Mouse (Mus musculus) small intestine, adult 10 weeks (tissue): ENCODE measurements around the gene Kcnip2. TPM values are rescaled to one million over a fixed set of nuclear protein-coding genes. Genes with fewer than 3 reads are reported as not detected.

Source experiments
- polyA plus RNA-seq: library from polyadenylated mRNA; stranded (reverse); fragments of 350-450 nt; fragmentation: Illumina TruSeq; extraction: RNeasy Lipid Tissue Mini Kit (QIAGEN cat#74804); gene quantifications from one replicate; pipeline ENCODE4 v1.2.3, GENCODE M21; 2014; ENCODE audit warnings: low replicate concordance

Gene Kcnip2
- polyA plus RNA-seq: 3.9 TPM

GRCm38 (mm10) chr19:45815831-45816405, at the start of gene Kcnip2:
TSS of gene Kcnip2 (minus strand) at chr19:45816061.

GRCm38 (mm10) chr19:45783181-45783932, 32.5 kb downstream of the Kcnip2 start, which contains the start of gene Mgea5:
TSS of gene Mgea5 (minus strand) at chr19:45783837.

GRCm38 (mm10) chr19:45749243-45750043, 66.4 kb downstream of the Kcnip2 start, which contains the start of gene Npm3:
TSS of gene Npm3 (minus strand) at chr19:45749591.

GRCm38 (mm10) chr19:45742218-45742983, 73.5 kb downstream of the Kcnip2 start, which contains the start of gene Fgf8:
TSS of gene Fgf8 (minus strand) at chr19:45742915.

Other genes starting within 250 kb of the Kcnip2 start
- gene Fbxw4, start 155.7 kb downstream of the Kcnip2 start, polyA plus RNA-seq: not detected
- gene Fgf8, start 73.1 kb downstream of the Kcnip2 start, polyA plus RNA-seq: not detected
- 9.8 TPM for gene Npm3, start 66.5 kb downstream of the Kcnip2 start, polyA plus RNA-seq
- gene Mgea5, start 32.2 kb downstream of the Kcnip2 start, polyA plus RNA-seq: 146 TPM
- 20.9 TPM for gene Armh3, start 182.4 kb upstream of the Kcnip2 start, polyA plus RNA-seq
- gene Hps6, start 187.4 kb upstream of the Kcnip2 start, polyA plus RNA-seq: not detected
- gene Pprc1, start 228.8 kb upstream of the Kcnip2 start, polyA plus RNA-seq: 1.8 TPM
- 16.5 TPM for gene Ldb1, start 229.2 kb upstream of the Kcnip2 start, polyA plus RNA-seq